Mouse (Mus musculus) MEL (cell line): ENCODE data around the gene Hpca. TPM values are rescaled to one million over a fixed set of nuclear protein-coding genes. Genes with fewer than 3 reads are reported as not detected.

Source experiments
- DNase-seq: peaks from one replicate; pipeline ENCODE4 v3.0.0; 2011; ENCODE audit warnings: low read depth, low spot score
- H3K27ac ChIP-seq: 2 replicates; pipeline ENCODE4 v1.5.1; 2012; ENCODE audit warnings: low read depth, mild to moderate bottlenecking, control low read depth, low read length, moderate library complexity; ENCODE audit not compliant: control insufficient read depth
- H3K27me3 ChIP-seq, 2 experiments: fragments of 150-350 bp in 1 of 2; sonication (generic) in 1 of 2; 2 replicates each; pipeline ENCODE4 v1.6.1; 2012; ENCODE audit warnings: low read length in 2 of 2, mild to moderate bottlenecking in 2 of 2, improper control_type of control experiment in 1 of 2, moderate library complexity in 1 of 2; ENCODE audit not compliant: insufficient read depth in 2 of 2, control insufficient read depth in 1 of 2
- H3K36me3 ChIP-seq, 2 experiments: 2 replicates each; pipeline ENCODE4 v1.6.1; 2012 to 2014; ENCODE audit warnings: low read length in 2 of 2, improper control_type of control experiment in 1 of 2, inconsistent platforms in 1 of 2, mild to moderate bottlenecking in 1 of 2; ENCODE audit not compliant: insufficient read depth in 2 of 2, control insufficient read depth in 1 of 2
- H3K4me1 ChIP-seq, 2 experiments: fragments of 150-350 bp in 1 of 2; sonication (generic) in 1 of 2; 2 replicates each; pipeline ENCODE4 v1.6.1; 2012; ENCODE audit warnings: low read length in 2 of 2, improper control_type of control experiment in 1 of 2, mild to moderate bottlenecking in 1 of 2; ENCODE audit not compliant: insufficient read depth in 2 of 2, control insufficient read depth in 1 of 2
- H3K4me3 ChIP-seq, 2 experiments: fragments of 150-350 bp in 1 of 2; sonication (generic) in 1 of 2; 2 replicates each; pipeline ENCODE4 v1.5.1; 2012; ENCODE audit warnings: low read depth in 2 of 2, low read length in 2 of 2, mild to moderate bottlenecking in 2 of 2, moderate library complexity in 2 of 2, control low read depth in 1 of 2, improper control_type of control experiment in 1 of 2; ENCODE audit not compliant: control insufficient read depth in 1 of 2, insufficient read depth in 1 of 2
- H3K79me2 ChIP-seq: 2 replicates; pipeline ENCODE4 v1.6.1; 2012; ENCODE audit warnings: mild to moderate bottlenecking, low read length, moderate library complexity; ENCODE audit not compliant: control insufficient read depth, poor library complexity, insufficient read depth
- H3K9ac ChIP-seq: 2 replicates; pipeline ENCODE4 v1.6.1; 2012; ENCODE audit warnings: low read depth, mild to moderate bottlenecking, control low read depth, low read length, moderate library complexity; ENCODE audit not compliant: control insufficient read depth, poor library complexity, severe bottlenecking
- H3K9me3 ChIP-seq: fragments of 150-350 bp; sonication (generic); replicated peaks from 2 replicates; pipeline ENCODE4 v1.6.1; 2012; ENCODE audit warnings: mild to moderate bottlenecking, low read length, improper control_type of control experiment, moderate library complexity; ENCODE audit not compliant: insufficient read depth
- CHD2 ChIP-seq: IDR thresholded peaks from 2 replicates; pipeline ENCODE4 v1.6.1; 2011; ENCODE audit warnings: low read length, improper control_type of control experiment
- CTCF ChIP-seq, 3 experiments: IDR thresholded peaks in 2 of 3; conservative IDR thresholded peaks in 1 of 3; 2 replicates each; pipeline ENCODE4 v1.5.1; 2011 to 2012; ENCODE audit warnings: low read length in 3 of 3, low read depth in 2 of 3, mild to moderate bottlenecking in 2 of 3, improper control_type of control experiment in 1 of 3, inconsistent platforms in 1 of 3, mixed read lengths in 1 of 3, moderate library complexity in 1 of 3; ENCODE audit not compliant: control insufficient read depth in 1 of 3, insufficient read depth in 1 of 3, poor library complexity in 1 of 3, severe bottlenecking in 1 of 3
- E2F4 ChIP-seq: IDR thresholded peaks from 2 replicates; pipeline ENCODE4 v1.6.1; 2011; ENCODE audit warnings: low read depth, low read length, improper control_type of control experiment, borderline replicate concordance
- ELF1 ChIP-seq: IDR thresholded peaks from 2 replicates; pipeline ENCODE4 v1.6.1; 2014; ENCODE audit warnings: low read depth, mild to moderate bottlenecking, inconsistent platforms, low read length, improper control_type of control experiment, moderate library complexity
- EP300 ChIP-seq, 2 experiments: IDR thresholded peaks; 2 replicates each; pipeline ENCODE4 v1.6.1; 2011; ENCODE audit warnings: improper control_type of control experiment in 2 of 2, low read length in 2 of 2, low read depth in 1 of 2, mild to moderate bottlenecking in 1 of 2
- GABPA ChIP-seq: IDR thresholded peaks from 2 replicates; pipeline ENCODE4 v1.6.1; 2012; ENCODE audit warnings: low read depth, mild to moderate bottlenecking, inconsistent platforms, low read length, improper control_type of control experiment, moderate library complexity
- HCFC1 ChIP-seq: IDR thresholded peaks from 2 replicates; pipeline ENCODE4 v1.6.1; 2012; ENCODE audit warnings: low read depth, mild to moderate bottlenecking, inconsistent platforms, low read length, improper control_type of control experiment, moderate library complexity
- JUND ChIP-seq: IDR thresholded peaks from 2 replicates; pipeline ENCODE4 v1.6.1; 2011; ENCODE audit warnings: low read depth, mild to moderate bottlenecking, improper control_type of control experiment, low read length
- MAX ChIP-seq: IDR thresholded peaks from 2 replicates; pipeline ENCODE4 v1.6.1; 2011; ENCODE audit warnings: low read length, improper control_type of control experiment
- MAZ ChIP-seq: IDR thresholded peaks from 2 replicates; pipeline ENCODE4 v1.6.1; 2012; ENCODE audit warnings: low read depth, mild to moderate bottlenecking, inconsistent platforms, low read length, improper control_type of control experiment
- MYC ChIP-seq: IDR thresholded peaks from 2 replicates; pipeline ENCODE4 v1.6.1; 2011; ENCODE audit warnings: low read depth, mild to moderate bottlenecking, low read length, improper control_type of control experiment, moderate library complexity
- NRF1 ChIP-seq: IDR thresholded peaks from 2 replicates; pipeline ENCODE4 v1.6.1; 2014; ENCODE audit warnings: low read depth, mild to moderate bottlenecking, inconsistent platforms, low read length, improper control_type of control experiment, moderate library complexity; ENCODE audit not compliant: poor library complexity, insufficient read depth, severe bottlenecking
- POLR2A ChIP-seq, 2 experiments: IDR thresholded peaks; 2 replicates each; pipeline ENCODE4 v1.6.1; 2011 to 2012; ENCODE audit warnings: low read length in 2 of 2, mild to moderate bottlenecking in 2 of 2, control low read depth in 1 of 2, improper control_type of control experiment in 1 of 2, low read depth in 1 of 2, moderate library complexity in 1 of 2; ENCODE audit not compliant: control insufficient read depth in 1 of 2, insufficient read depth in 1 of 2, poor library complexity in 1 of 2
- RAD21 ChIP-seq: IDR thresholded peaks from 2 replicates; pipeline ENCODE4 v1.6.1; 2011; ENCODE audit warnings: mild to moderate bottlenecking, low read depth, low read length, improper control_type of control experiment
- RCOR1 ChIP-seq: IDR thresholded peaks from 2 replicates; pipeline ENCODE4 v1.6.1; 2012; ENCODE audit warnings: low read depth, mild to moderate bottlenecking, inconsistent platforms, low read length, improper control_type of control experiment
- SIN3A ChIP-seq: IDR thresholded peaks from 2 replicates; pipeline ENCODE4 v1.6.1; 2012; ENCODE audit warnings: low read length, improper control_type of control experiment, inconsistent platforms
- SMC3 ChIP-seq: IDR thresholded peaks from 2 replicates; pipeline ENCODE4 v1.6.1; 2011; ENCODE audit warnings: low read depth, low read length, improper control_type of control experiment
- TCF12 ChIP-seq: IDR thresholded peaks from 2 replicates; pipeline ENCODE4 v1.6.1; 2014; ENCODE audit warnings: low read depth, mild to moderate bottlenecking, inconsistent platforms, low read length, improper control_type of control experiment, moderate library complexity
- USF1 ChIP-seq: IDR thresholded peaks from 2 replicates; pipeline ENCODE4 v1.6.1; 2014; ENCODE audit warnings: low read depth, mild to moderate bottlenecking, inconsistent platforms, low read length, improper control_type of control experiment, moderate library complexity
- USF2 ChIP-seq, 2 experiments: IDR thresholded peaks; 2 replicates each; pipeline ENCODE4 v1.6.1; 2011 to 2012; ENCODE audit warnings: improper control_type of control experiment in 2 of 2, low read length in 2 of 2, borderline replicate concordance in 1 of 2, inconsistent platforms in 1 of 2, low read depth in 1 of 2, mild to moderate bottlenecking in 1 of 2; ENCODE audit not compliant: insufficient read depth in 1 of 2
- ZC3H11A ChIP-seq: IDR thresholded peaks from 2 replicates; pipeline ENCODE4 v1.6.1; 2012; ENCODE audit warnings: low read depth, mild to moderate bottlenecking, inconsistent platforms, low read length, improper control_type of control experiment
- ZKSCAN1 ChIP-seq: IDR thresholded peaks from 2 replicates; pipeline ENCODE4 v1.6.1; 2012; ENCODE audit warnings: low read depth, mild to moderate bottlenecking, inconsistent platforms, low read length, improper control_type of control experiment, moderate library complexity
- ZMIZ1 ChIP-seq: IDR thresholded peaks from 2 replicates; pipeline ENCODE4 v1.6.1; 2012; ENCODE audit warnings: low read depth, mild to moderate bottlenecking, inconsistent platforms, low read length, improper control_type of control experiment, moderate library complexity
- polyA plus RNA-seq, 2 experiments: library from polyadenylated mRNA; stranded (reverse) in 1 of 2; unstranded in 1 of 2; fragments of >175 nt in 1 of 2; fragments of >200 nt in 1 of 2; gene quantifications; 2 replicates each; pipeline versions ENCODE4 v1.2.1 to v1.2.4; 2012; ENCODE audit warnings: low replicate concordance in 2 of 2, low read depth in 1 of 2; ENCODE audit not compliant: insufficient read length in 2 of 2, insufficient read depth in 1 of 2, missing spikeins in 1 of 2
- total RNA-seq: library from RNA; depleted of rRNA; stranded (reverse); fragments of 300-350 nt; gene quantifications from 2 replicates; pipeline ENCODE4 v1.2.3, GENCODE M21; 2012

The Hpca gene
- total and polyA plus RNA-seq, 3 experiments, result 0.39 to 1.1 TPM; not detected in 1

GRCm38 (mm10) chr4:129087850-129088249 is 34.0 kb downstream of the Hpca start:
- no peak for DNase-seq
- Histone ChIP-seq H3K9ac (no peak overlapping the region), H3K79me2 (no peaks in the 10 kb centered on the region), H3K27me3 (no peaks in the 10 kb centered on the region), H3K36me3 (no peaks in the 10 kb centered on the region)
- TF ChIP-seq POLR2A (IDR thresholded peaks at IDR 0.05; ENCODE audit: control insufficient read depth in 1 of 2, insufficient read depth in 1 of 2, low read depth in 1 of 2, low read length in 2 of 2, poor library complexity in 1 of 2) (no peak), ZC3H11A (no peak), HCFC1 (no peak), ZMIZ1 (no peak), NRF1 (no peak), EP300 (IDR thresholded peaks at IDR 0.05; ENCODE audit: low read depth in 1 of 2, low read length in 2 of 2) (no peak), MYC (no peak), ELF1 (no peak), GABPA (no peak), JUND (no peak), MAZ (no peak), USF2 (IDR thresholded peaks at IDR 0.05; ENCODE audit: borderline replicate concordance in 1 of 2, insufficient read depth in 1 of 2, low read depth in 1 of 2, low read length in 2 of 2) (no peak), CHD2 (no peak), ZKSCAN1 (no peak), TCF12 (no peak), RAD21 (no peak), SIN3A (no peak), E2F4 (no peak)
- TF ChIP-seq, all 39 proteins: peak for 0
- Histone ChIP-seq H3K9me3 (no peaks in the 10 kb centered on the region), H3K4me1 (no peaks in the 10 kb centered on the region; a peak in 1 of 4 replicates), H3K27ac (no peak overlapping the region), H3K4me3 (no peak overlapping the region)

- no peak overlapping the region for H3K27ac ChIP-seq
- no peaks in the 10 kb centered on the region for H3K9me3 ChIP-seq
- TF ChIP-seq ZC3H11A, result peak; percentile 98
- TF ChIP-seq RCOR1, result no peak
- peak; percentile 76 to 99 (median 97) for TF ChIP-seq CTCF (IDR thresholded peaks at IDR 0.05 in 2 of 3, conservative IDR thresholded peaks at IDR 0.05 in 1 of 3; ENCODE audit: control insufficient read depth in 1 of 3, insufficient read depth in 1 of 3, low read depth in 2 of 3, low read length in 3 of 3, poor library complexity in 1 of 3, severe bottlenecking in 1 of 3)
- TF ChIP-seq E2F4, result no peak
- peak; percentile 98 for TF ChIP-seq RAD21
- TF ChIP-seq SIN3A, result peak; percentile 38; the same call in 1 of the 2 replicates
- no peak for TF ChIP-seq GABPA
- TF ChIP-seq SMC3, result peak; percentile 99
- no peak for TF ChIP-seq MAX
- no peak for TF ChIP-seq USF1
- TF ChIP-seq, all 39 proteins: peak for 5
- Histone ChIP-seq H3K4me3 (no peak overlapping the region), H3K27me3 (no peaks in the 10 kb centered on the region), H3K9ac (no peak overlapping the region), H3K4me1 (peaks cover 0 to 6% of the 10 kb centered on the region in 2 experiments; a peak in 2 of 4 replicates), H3K79me2 (no peaks in the 10 kb centered on the region), H3K36me3 (peaks cover 0 to 7% of the 10 kb centered on the region in 2 experiments; a peak in 2 of 4 replicates)
- DNase-seq, result peak; percentile 78
Observed at GRCm38 (mm10) chr4:129086078-129086477, 35.8 kb downstream of the Hpca start.
